Mouse (Mus musculus) cortical plate, adult 2 months (tissue): ENCODE results near the gene E130308A19Rik.

Source experiments
- CTCF ChIP-seq: fragments of 200-500 bp; IDR thresholded peaks from 2 replicates; pipeline ENCODE4 v1.5.1; 2011; ENCODE audit warnings: mild to moderate bottlenecking, control low read depth, low read length; ENCODE audit not compliant: insufficient read depth; ENCODE audit errors: extremely low read depth
- POLR2A ChIP-seq: fragments of 200-500 bp; IDR thresholded peaks from 2 replicates; pipeline ENCODE4 v1.6.1; 2011; ENCODE audit warnings: mild to moderate bottlenecking, low read length, control low read depth; ENCODE audit not compliant: insufficient read depth; ENCODE audit errors: extremely low read depth

GRCm38 (mm10) chr4:59629076-59629874 lies 3.3 kb downstream of the E130308A19Rik start:
- TF ChIP-seq CTCF (no peak), POLR2A (no peak)
